Mouse (Mus musculus): ENCODE measurements around the gene Dst.
A peak's percentile ranks its signal among the peaks of the same experiment; 100 is the strongest.

DNA sequence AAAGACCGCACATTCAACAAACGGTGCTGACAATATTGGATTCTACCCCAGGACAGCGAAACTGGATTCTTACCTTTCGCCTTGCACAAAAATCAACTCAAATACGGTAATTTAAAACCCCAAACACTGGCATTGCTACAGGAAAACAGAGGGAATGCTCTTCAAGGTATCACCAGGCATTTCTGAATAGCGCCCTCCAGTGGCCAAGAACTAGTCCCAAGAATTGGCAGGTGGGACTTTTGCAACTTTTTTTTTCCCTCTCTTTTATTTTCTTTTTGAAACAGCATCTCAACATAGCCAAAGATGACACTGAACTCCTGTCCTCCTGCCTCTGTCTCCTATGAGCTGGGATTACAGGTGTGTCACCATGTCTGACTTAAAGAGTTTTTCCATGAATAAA is 32.3 kb upstream of the Dst start:
- TF ChIP-seq CTCF (IDR thresholded peaks at IDR 0.05 in 2 of 3, conservative IDR thresholded peaks at IDR 0.05 in 1 of 3; ENCODE audit: control insufficient read depth in 1 of 3, insufficient read depth in 1 of 3, low read depth in 2 of 3, low read length in 3 of 3, poor library complexity in 1 of 3, severe bottlenecking in 1 of 3) (peak; percentile 36 to 44 (median 40); a peak in 5 of 6 replicates), JUND (IDR thresholded peaks at IDR 0.05; ENCODE audit: low read depth, low read length) (no peak), E2F4 (IDR thresholded peaks at IDR 0.05; ENCODE audit: borderline replicate concordance, low read depth, low read length) (no peak), ELF1 (IDR thresholded peaks at IDR 0.05; ENCODE audit: low read depth, low read length) (no peak), HCFC1 (IDR thresholded peaks at IDR 0.05; ENCODE audit: low read depth, low read length) (no peak), RAD21 (IDR thresholded peaks at IDR 0.05; ENCODE audit: low read depth, low read length) (peak; percentile 6), POLR2A (IDR thresholded peaks at IDR 0.05; ENCODE audit: control insufficient read depth in 1 of 2, insufficient read depth in 1 of 2, low read depth in 1 of 2, low read length in 2 of 2, poor library complexity in 1 of 2) (no peak), ZC3H11A (IDR thresholded peaks at IDR 0.05; ENCODE audit: low read depth, low read length) (no peak), GATA1 (IDR thresholded peaks at IDR 0.05; ENCODE audit: low read depth, low read length) (no peak), TBP (IDR thresholded peaks at IDR 0.05; ENCODE audit: low read depth, low read length) (no peak), ZNF384 (IDR thresholded peaks at IDR 0.05; ENCODE audit: low read depth, low read length) (peak; percentile 66), MAX (IDR thresholded peaks at IDR 0.05; ENCODE audit: low read length) (no peak), GABPA (IDR thresholded peaks at IDR 0.05; ENCODE audit: low read depth, low read length) (no peak), SMC3 (IDR thresholded peaks at IDR 0.05; ENCODE audit: low read depth, low read length) (peak; percentile 24)

Measured in MEL (cell line).